Mouse (Mus musculus) small intestine, adult 2 months (tissue): ENCODE data around the gene Stim2.

Experiments used
- CTCF ChIP-seq: fragments of 200-500 bp; IDR thresholded peaks from 2 replicates; pipeline ENCODE4 v1.5.1; 2012; ENCODE audit warnings: low read depth, mild to moderate bottlenecking, control low read depth, inconsistent platforms, low read length, moderate library complexity, mixed read lengths; ENCODE audit not compliant: insufficient replicate concordance, insufficient read length; ENCODE audit errors: extremely low read depth
- POLR2A ChIP-seq: fragments of 200-500 bp; IDR thresholded peaks from 2 replicates; pipeline ENCODE4 v1.6.1; 2012; ENCODE audit warnings: low read depth, mild to moderate bottlenecking, control low read depth, inconsistent platforms, low read length, moderate library complexity

GRCm38 (mm10) chr5:54156944-54157527 lies 158.7 kb downstream of the Stim2 start:
- TF ChIP-seq POLR2A, result no peak
- TF ChIP-seq CTCF, result no peak
